Mouse (Mus musculus) lung, postnatal 10 days (tissue): Measurements from ENCODE around the gene Mrps24.

Source experiments
- DNase-seq: peaks from one replicate; pipeline ENCODE4 v3.0.0; 2021

The Mrps24 gene

GRCm38 (mm10) chr11:5705972-5706371 lies 9.5 kb downstream of the Mrps24 start:
- DNase-seq, result no peak

DNA sequence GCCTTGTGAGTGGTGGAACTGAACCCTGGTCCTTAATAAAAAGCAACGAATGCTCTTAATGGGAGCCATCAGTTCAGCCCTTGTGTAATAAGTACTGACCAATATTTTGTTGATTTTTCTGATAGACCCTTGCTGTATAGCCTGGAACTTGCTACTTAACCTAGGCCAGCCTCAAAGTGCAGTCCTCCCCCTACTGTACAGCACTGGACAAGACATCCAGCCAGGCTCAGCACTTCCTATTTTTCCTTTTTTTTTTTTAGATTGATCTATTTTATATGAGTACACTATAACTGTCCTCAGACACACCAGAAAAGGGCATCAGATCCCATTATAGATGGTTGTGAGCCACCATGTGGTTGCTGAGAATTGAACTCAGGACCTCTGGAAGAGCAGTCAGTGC lies 12.1 kb downstream of the Mrps24 start:
- DNase-seq, result no peak

GRCm38 (mm10) chr11:5702957-5703332 lies 12.5 kb downstream of the Mrps24 start:
- DNase-seq, result no peak

DNA sequence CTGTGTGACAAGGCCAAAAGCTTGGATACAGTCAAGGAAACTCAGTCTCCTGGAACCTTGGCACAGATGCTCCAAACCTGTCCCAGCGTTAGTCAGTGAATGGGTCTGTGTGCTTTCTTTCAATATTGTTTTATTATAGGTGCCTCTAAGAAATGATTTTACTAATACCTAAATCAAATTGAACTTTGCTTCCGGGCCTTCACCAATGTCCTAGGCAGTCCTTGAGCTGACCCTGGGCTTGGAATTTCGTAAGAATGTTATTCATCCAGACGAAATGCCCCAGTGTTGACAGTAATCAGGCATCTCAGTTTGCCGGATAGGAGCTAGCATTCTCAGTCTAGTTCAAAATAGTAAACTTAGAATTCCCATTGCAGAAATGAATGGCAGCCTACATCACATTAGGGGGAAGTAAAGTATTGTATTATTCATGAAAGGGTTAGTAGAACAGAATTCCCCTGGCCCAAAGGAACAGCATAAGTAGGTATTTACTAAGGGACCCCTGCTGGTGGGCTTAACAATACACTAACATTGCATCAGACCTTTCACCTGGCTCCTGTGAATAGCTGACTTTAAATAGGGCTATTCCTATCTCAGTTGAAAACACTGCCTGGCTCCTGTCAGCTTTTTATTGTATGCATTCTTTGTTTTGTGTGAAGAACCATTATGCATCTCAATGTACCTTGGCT lies 13.1 kb downstream of the Mrps24 start:
- DNase-seq, result no peak

DNA sequence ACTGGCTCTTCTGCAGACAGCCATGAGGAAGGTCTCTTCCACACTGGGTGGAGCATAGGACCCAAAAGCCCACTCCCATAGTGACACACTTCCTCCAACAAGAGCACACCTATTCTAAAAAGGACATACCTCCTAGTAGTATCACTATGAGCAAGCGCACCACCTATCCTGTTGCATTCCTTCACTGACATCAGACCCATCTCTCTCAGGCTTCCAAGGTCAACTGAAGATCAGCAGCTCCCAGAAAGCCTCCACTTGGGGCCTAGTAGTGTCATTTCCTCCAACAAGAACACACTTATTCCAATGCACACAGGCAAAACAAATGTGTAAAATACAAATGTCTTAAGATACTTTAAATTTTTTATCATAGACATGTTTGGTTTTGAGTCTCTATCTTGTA lies 13.7 kb downstream of the Mrps24 start:
- no peak for DNase-seq

GRCm38 (mm10) chr11:5701300-5701699 lies 14.2 kb downstream of the Mrps24 start:
- DNase-seq, result no peak

DNA sequence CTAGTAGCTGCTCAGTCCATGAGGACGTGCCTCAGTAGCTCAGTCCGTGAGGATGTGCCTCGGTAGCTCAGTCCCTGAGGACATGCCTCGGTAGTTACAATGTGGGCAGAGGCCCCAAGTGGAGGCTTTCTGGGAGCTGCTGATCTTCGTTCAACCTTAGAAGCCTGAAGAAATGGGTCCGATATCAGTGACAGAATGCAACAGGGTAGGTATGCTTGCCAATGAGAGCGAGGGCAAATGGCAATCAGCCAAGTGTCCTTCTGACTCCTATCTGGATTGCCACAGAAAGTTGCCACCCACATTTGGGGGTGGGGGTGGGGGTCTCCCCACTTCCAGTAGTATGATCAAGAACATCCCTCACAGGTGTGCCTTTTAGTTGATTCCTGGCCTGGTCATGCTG lies 14.7 kb downstream of the Mrps24 start:
- DNase-seq, result no peak

GRCm38 (mm10) chr11:5691775-5692174 lies 23.7 kb downstream of the Mrps24 start:
- peak; percentile 72 for DNase-seq

DNA sequence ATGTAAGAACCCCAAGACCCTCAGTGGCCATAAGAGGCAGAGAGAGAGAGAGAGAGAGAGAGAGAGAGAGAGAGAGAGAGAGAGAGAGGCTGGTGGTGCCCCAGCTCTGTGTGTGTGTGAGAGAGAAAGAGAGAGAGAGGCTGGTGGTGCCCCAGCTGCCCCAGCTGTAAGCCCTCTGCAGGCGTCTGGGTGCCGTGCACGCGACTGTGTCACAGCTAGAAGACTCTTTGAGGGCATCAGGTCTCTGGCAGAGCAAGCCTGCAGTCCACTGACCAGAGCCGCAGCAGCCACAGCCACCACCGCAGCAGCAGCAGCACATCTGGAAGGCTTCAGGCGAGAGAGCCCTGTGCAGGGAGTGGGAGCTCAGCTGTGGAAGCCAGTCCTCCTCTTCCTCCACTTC lies 31.2 kb downstream of the Mrps24 start:
- DNase-seq, result no peak

DNA sequence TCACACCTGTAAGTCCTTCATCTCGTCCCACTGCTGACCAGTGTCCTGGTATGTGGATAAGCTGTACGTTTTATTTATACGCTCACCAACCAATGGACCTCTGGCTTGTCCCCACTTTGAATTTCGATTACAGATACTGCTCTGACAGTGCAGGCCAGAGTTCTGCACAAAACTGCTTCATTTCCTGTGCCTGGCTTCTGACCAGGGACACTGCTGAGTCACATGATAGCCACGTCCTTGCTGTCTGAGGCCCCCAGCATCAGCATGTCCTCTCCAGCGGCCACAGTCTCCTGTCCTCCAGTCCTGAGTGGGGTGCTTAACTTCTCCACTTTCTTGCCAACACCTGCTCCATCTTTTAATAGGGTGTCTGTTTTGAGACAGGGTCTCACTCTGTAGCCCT lies 32.9 kb downstream of the Mrps24 start:
- no peak for DNase-seq
